Mouse (Mus musculus): ENCODE data around the gene Bsn. TPM values are rescaled to one million over a fixed set of nuclear protein-coding genes. Genes with fewer than 3 reads are reported as not detected.
A peak's percentile ranks its signal among the peaks of the same experiment; 100 is the strongest.
"Not testable (repeated sequence)": the region's sequence is repeated elsewhere in the genome, so short reads cannot be mapped to it uniquely, and the experiment has no call there.

Bsn gene
- polyA plus RNA-seq, 1 experiment from 2014 or later, result 0.76 TPM

- no peak for ATAC-seq (ENCODE audit: low FRiP score, low TSS enrichment)
- WGBS, result 80% methylated on average over 8 of the region's 8 CpGs
- H3K27me3 ChIP-seq (ENCODE audit: control insufficient read depth, insufficient read depth, low read length), result no peaks in the 10 kb centered on the region
- no peak overlapping the region for H3K4me3 ChIP-seq (ENCODE audit: low read length)
- H3K9ac ChIP-seq (ENCODE audit: low read depth, low read length), result no peak overlapping the region
- peaks cover 41% of the 10 kb centered on the region for H3K36me3 ChIP-seq (ENCODE audit: control insufficient read depth, insufficient read depth, low read length)
- H3K27ac ChIP-seq (ENCODE audit: low read depth, low read length), result no peak overlapping the region
- H3K9me3 ChIP-seq (ENCODE audit: control insufficient read depth, low read length), result no peaks in the 10 kb centered on the region
- H3K4me1 ChIP-seq (ENCODE audit: control insufficient read depth, insufficient read depth, low read length), result no peaks in the 10 kb centered on the region
- H3K4me2 ChIP-seq (replicated peaks; ENCODE audit: low read depth, low read length), result no peak overlapping the region
These were observed 14.8 kb upstream of the Bsn start for GRCm38 (mm10) chr9:108204884-108205570.

GRCm38 (mm10) chr9:108203015-108203414 lies 12.8 kb upstream of the Bsn start:
- no peak overlapping the region for H3K4me2 ChIP-seq (replicated peaks; ENCODE audit: low read depth, low read length)
- H3K4me3 ChIP-seq (ENCODE audit: low read length), result no peak overlapping the region
- H3K9ac ChIP-seq (ENCODE audit: low read depth, low read length), result no peak overlapping the region
- no peaks in the 10 kb centered on the region for H3K27me3 ChIP-seq (ENCODE audit: control insufficient read depth, insufficient read depth, low read length)
- no peaks in the 10 kb centered on the region for H3K4me1 ChIP-seq (ENCODE audit: control insufficient read depth, insufficient read depth, low read length)
- H3K36me3 ChIP-seq (ENCODE audit: control insufficient read depth, insufficient read depth, low read length), result peaks cover 24% of the 10 kb centered on the region
- H3K9me3 ChIP-seq (ENCODE audit: control insufficient read depth, low read length), result no peaks in the 10 kb centered on the region
- 39% methylated on average over 13 of the region's 13 CpGs for WGBS
- no peak overlapping the region for H3K27ac ChIP-seq (ENCODE audit: low read depth, low read length)
- ATAC-seq (ENCODE audit: low FRiP score, low TSS enrichment), result no peak

GRCm38 (mm10) chr9:108202169-108202568 lies 12.0 kb upstream of the Bsn start:
- Histone ChIP-seq H3K4me1 (ENCODE audit: control insufficient read depth, insufficient read depth, low read length) (peaks cover 5% of the 10 kb centered on the region; the same call in 1 of the 2 replicates), H3K27me3 (ENCODE audit: control insufficient read depth, insufficient read depth, low read length) (no peaks in the 10 kb centered on the region), H3K9me3 (ENCODE audit: control insufficient read depth, low read length) (no peaks in the 10 kb centered on the region), H3K4me3 (ENCODE audit: low read length) (no peak overlapping the region), H3K4me2 (replicated peaks; ENCODE audit: low read depth, low read length) (no peak overlapping the region), H3K27ac (ENCODE audit: low read depth, low read length) (no peak overlapping the region), H3K9ac (ENCODE audit: low read depth, low read length) (no peak overlapping the region), H3K36me3 (ENCODE audit: control insufficient read depth, insufficient read depth, low read length) (peaks cover 15% of the 10 kb centered on the region)
- 87% methylated on average over 2 of the region's 2 CpGs for WGBS
- ATAC-seq (ENCODE audit: low FRiP score, low TSS enrichment), result no peak

- Histone ChIP-seq H3K27me3 (ENCODE audit: control insufficient read depth, insufficient read depth, low read length) (no peaks in the 10 kb centered on the region), H3K9me3 (ENCODE audit: control insufficient read depth, low read length) (no peaks in the 10 kb centered on the region), H3K9ac (ENCODE audit: low read depth, low read length) (no peak overlapping the region), H3K4me2 (replicated peaks; ENCODE audit: low read depth, low read length) (peak overlapping the region; percentile 27), H3K36me3 (ENCODE audit: control insufficient read depth, insufficient read depth, low read length) (peaks cover 5% of the 10 kb centered on the region; the same call in 1 of the 2 replicates), H3K27ac (ENCODE audit: low read depth, low read length) (no peak overlapping the region), H3K4me3 (ENCODE audit: low read length) (no peak overlapping the region; the same call in 1 of the 2 replicates), H3K4me1 (ENCODE audit: control insufficient read depth, insufficient read depth, low read length) (peaks cover 11% of the 10 kb centered on the region; the same call in 1 of the 2 replicates)
- ATAC-seq (ENCODE audit: low FRiP score, low TSS enrichment), result peak; percentile 97
- WGBS, result under 1% methylated on average over 13 of the region's 13 CpGs
These were observed 11.0 kb upstream of the Bsn start for GRCm38 (mm10) chr9:108201160-108201559.

- ATAC-seq (ENCODE audit: low FRiP score, low TSS enrichment), result no peak
These were observed 8.4 kb upstream of the Bsn start for GRCm38 (mm10) chr9:108198621-108199020.

GRCm38 (mm10) chr9:108196920-108197677 lies 6.9 kb upstream of the Bsn start:
- ATAC-seq (ENCODE audit: low FRiP score, low TSS enrichment), result no peak; the same call in 1 of the 2 replicates
- H3K36me3 ChIP-seq (ENCODE audit: control insufficient read depth, insufficient read depth, low read length), result no peaks in the 10 kb centered on the region
- H3K9me3 ChIP-seq (ENCODE audit: control insufficient read depth, low read length), result no peaks in the 10 kb centered on the region
- H3K27me3 ChIP-seq (ENCODE audit: control insufficient read depth, insufficient read depth, low read length), result no peaks in the 10 kb centered on the region
- no peak overlapping the region for H3K9ac ChIP-seq (ENCODE audit: low read depth, low read length)
- WGBS, result 18% methylated on average over 24 of the region's 24 CpGs
- peak overlapping the region; percentile 17 for H3K4me3 ChIP-seq (ENCODE audit: low read length)
- H3K4me2 ChIP-seq (replicated peaks; ENCODE audit: low read depth, low read length), result peak overlapping the region; percentile 34
- H3K4me1 ChIP-seq (ENCODE audit: control insufficient read depth, insufficient read depth, low read length), result peaks cover 11% of the 10 kb centered on the region; the same call in 1 of the 2 replicates
- 0 out of 2 replicates have a peak overlapping the region, but pooled peaks have one; percentile 26 for H3K27ac ChIP-seq (ENCODE audit: low read depth, low read length)

More at GRCm38 (mm10) chr9:108198621-108199020, 8.4 kb upstream of the Bsn start:
- Histone ChIP-seq H3K4me2 (replicated peaks; ENCODE audit: low read depth, low read length) (no peak overlapping the region), H3K9me3 (ENCODE audit: control insufficient read depth, low read length) (no peaks in the 10 kb centered on the region), H3K27me3 (ENCODE audit: control insufficient read depth, insufficient read depth, low read length) (no peaks in the 10 kb centered on the region), H3K4me3 (ENCODE audit: low read length) (no peak overlapping the region), H3K27ac (ENCODE audit: low read depth, low read length) (no peak overlapping the region), H3K4me1 (ENCODE audit: control insufficient read depth, insufficient read depth, low read length) (peaks cover 11% of the 10 kb centered on the region; the same call in 1 of the 2 replicates), H3K36me3 (ENCODE audit: control insufficient read depth, insufficient read depth, low read length) (no peaks in the 10 kb centered on the region), H3K9ac (ENCODE audit: low read depth, low read length) (no peak overlapping the region)
- WGBS, result 72% methylated on average over 4 of the region's 4 CpGs

- 67% methylated on average over 6 of the region's 6 CpGs for WGBS
- H3K4me1 ChIP-seq (ENCODE audit: control insufficient read depth, insufficient read depth, low read length), result peaks cover 11% of the 10 kb centered on the region; the same call in 1 of the 2 replicates
- H3K27me3 ChIP-seq (ENCODE audit: control insufficient read depth, insufficient read depth, low read length), result not testable (repeated sequence)
These were observed 6.0 kb upstream of the Bsn start for GRCm38 (mm10) chr9:108196222-108196621.

GRCm38 (mm10) chr9:108189488-108189786 lies 747 bp downstream of the Bsn start:
- peaks cover 6% of the 10 kb centered on the region; the same call in 1 of the 2 replicates for H3K27me3 ChIP-seq (ENCODE audit: control insufficient read depth, insufficient read depth, low read length)
- H3K9ac ChIP-seq (ENCODE audit: low read depth, low read length), result no peak overlapping the region
- peak overlapping the region; percentile 58 for H3K4me3 ChIP-seq (ENCODE audit: low read length)
- 49% methylated on average over 5 of the region's 5 CpGs for WGBS
- ATAC-seq (ENCODE audit: low FRiP score, low TSS enrichment), result no peak
- H3K4me1 ChIP-seq (ENCODE audit: control insufficient read depth, insufficient read depth, low read length), result peaks cover 3% of the 10 kb centered on the region; the same call in 1 of the 2 replicates
- no peaks in the 10 kb centered on the region for H3K9me3 ChIP-seq (ENCODE audit: control insufficient read depth, low read length)
- peak overlapping the region; percentile 95 for H3K4me2 ChIP-seq (replicated peaks; ENCODE audit: low read depth, low read length)
- no peak overlapping the region for H3K27ac ChIP-seq (ENCODE audit: low read depth, low read length)
- no peaks in the 10 kb centered on the region for H3K36me3 ChIP-seq (ENCODE audit: control insufficient read depth, insufficient read depth, low read length)

More at GRCm38 (mm10) chr9:108196222-108196621, 6.0 kb upstream of the Bsn start:
- H3K36me3 ChIP-seq (ENCODE audit: control insufficient read depth, insufficient read depth, low read length); ATAC-seq (ENCODE audit: low FRiP score, low TSS enrichment); H3K9ac ChIP-seq (ENCODE audit: low read depth, low read length); H3K9me3 ChIP-seq (ENCODE audit: control insufficient read depth, low read length); H3K4me2 ChIP-seq (replicated peaks; ENCODE audit: low read depth, low read length); H3K27ac ChIP-seq (ENCODE audit: low read depth, low read length); H3K4me3 ChIP-seq (ENCODE audit: low read length): not testable (repeated sequence)

- H3K36me3 ChIP-seq (ENCODE audit: control insufficient read depth, insufficient read depth, low read length), result no peaks in the 10 kb centered on the region
- H3K27me3 ChIP-seq (ENCODE audit: control insufficient read depth, insufficient read depth, low read length), result peaks cover 6% of the 10 kb centered on the region; the same call in 1 of the 2 replicates
- no peak overlapping the region for H3K9ac ChIP-seq (ENCODE audit: low read depth, low read length)
- H3K4me2 ChIP-seq (replicated peaks; ENCODE audit: low read depth, low read length), result no peak overlapping the region
- ATAC-seq (ENCODE audit: low FRiP score, low TSS enrichment), result no peak
- peaks cover 3% of the 10 kb centered on the region; the same call in 1 of the 2 replicates for H3K4me1 ChIP-seq (ENCODE audit: control insufficient read depth, insufficient read depth, low read length)
- no peaks in the 10 kb centered on the region for H3K9me3 ChIP-seq (ENCODE audit: control insufficient read depth, low read length)
- H3K27ac ChIP-seq (ENCODE audit: low read depth, low read length), result no peak overlapping the region
- WGBS, result 80% methylated on average over 7 of the region's 7 CpGs
- H3K4me3 ChIP-seq (ENCODE audit: low read length), result no peak overlapping the region
These were observed 1.2 kb downstream of the Bsn start for GRCm38 (mm10) chr9:108189023-108189422.
